Mouse (Mus musculus): ENCODE results near the gene Pcbp4. TPM values are rescaled to one million over a fixed set of nuclear protein-coding genes. Genes with fewer than 3 reads are reported as not detected.
"Not testable (repeated sequence)": the region's sequence is repeated elsewhere in the genome, so short reads cannot be mapped to it uniquely, and the experiment has no call there.

Pcbp4 gene
- polyA plus RNA-seq, 1 experiment from 2014 or later: 300 TPM

- not testable (repeated sequence) for H3K27me3 ChIP-seq (ENCODE audit: control insufficient read depth, insufficient read depth, low read length); H3K4me2 ChIP-seq (ENCODE audit: low read depth, low read length, severe bottlenecking); H3K36me3 ChIP-seq (ENCODE audit: control insufficient read depth, insufficient read depth, low read length); H3K9me3 ChIP-seq (ENCODE audit: control insufficient read depth, low read length); DNase-seq (ENCODE audit: low spot score); H3K4me1 ChIP-seq (replicated peaks; ENCODE audit: control insufficient read depth, insufficient read depth, low read length); ATAC-seq (replicated peaks; ENCODE audit: low FRiP score); H3K4me3 ChIP-seq (ENCODE audit: low read depth, low read length); H3K9ac ChIP-seq (ENCODE audit: low read length); H3K27ac ChIP-seq (ENCODE audit: low read depth, low read length)
- WGBS: 84% methylated on average over 6 of the region's 6 CpGs
Observed at GRCm38 (mm10) chr9:106487602-106488001, 34.5 kb downstream of the Pcbp4 start.

- H3K9me3 ChIP-seq (ENCODE audit: control insufficient read depth, low read length): no peaks in the 10 kb centered on the region
- ATAC-seq (replicated peaks; ENCODE audit: low FRiP score) (no peak), DNase-seq (ENCODE audit: low spot score) (no peak)
- no peaks in the 10 kb centered on the region for H3K36me3 ChIP-seq (ENCODE audit: control insufficient read depth, insufficient read depth, low read length)
- H3K27me3 ChIP-seq (ENCODE audit: control insufficient read depth, insufficient read depth, low read length): no peaks in the 10 kb centered on the region
- WGBS: 91% methylated on average over 6 of the region's 6 CpGs
- H3K4me2 ChIP-seq (ENCODE audit: low read depth, low read length, severe bottlenecking): no peak within 1 kb of the TSS
- no peak within 1 kb of the TSS for H3K9ac ChIP-seq (ENCODE audit: low read length)
- no peak within 1 kb of the TSS for H3K27ac ChIP-seq (ENCODE audit: low read depth, low read length)
- H3K4me1 ChIP-seq (replicated peaks; ENCODE audit: control insufficient read depth, insufficient read depth, low read length): no peaks in the 10 kb centered on the region
- no peak within 1 kb of the TSS for H3K4me3 ChIP-seq (ENCODE audit: low read depth, low read length)
Observed at GRCm38 (mm10) chr9:106499667-106500066, 46.6 kb downstream of the Pcbp4 start, which contains the start of gene Iqcf1. TSS of gene Iqcf1 (plus strand) at chr9:106499967.

DNA sequence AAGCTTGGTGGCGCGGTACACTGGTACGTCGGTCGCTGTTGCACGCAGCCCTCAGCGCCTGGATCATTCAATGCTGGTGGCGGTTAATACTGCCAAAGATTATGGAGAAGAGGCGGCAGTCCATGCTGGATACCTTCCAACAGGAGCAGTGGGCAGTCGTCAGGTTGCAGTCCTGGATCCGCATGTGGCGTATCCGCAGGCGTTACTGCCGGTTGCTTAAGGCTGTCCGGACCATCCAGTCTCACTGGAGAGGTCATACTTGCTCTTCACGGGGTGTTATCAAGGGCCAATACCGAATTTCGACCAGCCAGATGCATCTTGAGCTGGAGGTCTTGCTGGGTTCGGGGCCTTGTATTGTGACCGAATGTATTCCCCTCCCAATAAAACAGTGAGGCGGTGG is 48.8 kb downstream of the Pcbp4 start:
- Histone ChIP-seq H3K27ac (ENCODE audit: low read depth, low read length) (no peak overlapping the region), H3K9me3 (ENCODE audit: control insufficient read depth, low read length) (no peaks in the 10 kb centered on the region), H3K4me3 (ENCODE audit: low read depth, low read length) (no peak overlapping the region), H3K9ac (ENCODE audit: low read length) (no peak overlapping the region), H3K4me1 (replicated peaks; ENCODE audit: control insufficient read depth, insufficient read depth, low read length) (no peaks in the 10 kb centered on the region), H3K36me3 (ENCODE audit: control insufficient read depth, insufficient read depth, low read length) (no peaks in the 10 kb centered on the region), H3K27me3 (ENCODE audit: control insufficient read depth, insufficient read depth, low read length) (no peaks in the 10 kb centered on the region), H3K4me2 (ENCODE audit: low read depth, low read length, severe bottlenecking) (no peak overlapping the region)
- ATAC-seq (replicated peaks; ENCODE audit: low FRiP score): no peak
- no peak for DNase-seq (ENCODE audit: low spot score)
- WGBS: 90% methylated on average over 22 of the region's 22 CpGs

DNA sequence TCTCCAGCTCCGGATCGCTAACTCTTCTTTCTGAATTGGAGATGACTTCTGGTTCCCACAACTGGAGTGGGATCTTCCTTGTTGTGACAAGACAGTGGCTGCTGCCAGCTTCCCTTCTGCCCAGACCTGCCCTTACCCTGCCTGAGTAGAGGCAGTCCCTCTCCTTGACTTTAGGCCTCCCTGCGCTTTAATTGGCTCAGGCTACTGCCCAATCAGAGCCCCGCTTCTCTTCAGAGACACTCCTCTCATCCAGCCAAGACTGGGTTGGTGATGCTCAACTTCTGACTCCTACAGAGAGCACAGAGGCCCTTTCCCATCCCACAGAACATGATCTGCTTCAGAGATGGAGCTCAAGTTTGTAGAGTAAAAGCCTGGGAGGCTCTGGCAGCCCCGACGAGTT is 51.2 kb downstream of the Pcbp4 start:
- H3K4me1 ChIP-seq (replicated peaks; ENCODE audit: control insufficient read depth, insufficient read depth, low read length): no peaks in the 10 kb centered on the region
- H3K4me2 ChIP-seq (ENCODE audit: low read depth, low read length, severe bottlenecking): no peak overlapping the region
- H3K9me3 ChIP-seq (ENCODE audit: control insufficient read depth, low read length): no peaks in the 10 kb centered on the region
- ATAC-seq (replicated peaks; ENCODE audit: low FRiP score) (no peak), DNase-seq (ENCODE audit: low spot score) (no peak)
- H3K4me3 ChIP-seq (ENCODE audit: low read depth, low read length): no peak overlapping the region
- no peaks in the 10 kb centered on the region for H3K27me3 ChIP-seq (ENCODE audit: control insufficient read depth, insufficient read depth, low read length)
- 72% methylated on average over 6 of the region's 6 CpGs for WGBS
- no peak overlapping the region for H3K27ac ChIP-seq (ENCODE audit: low read depth, low read length)
- H3K9ac ChIP-seq (ENCODE audit: low read length): no peak overlapping the region
- no peaks in the 10 kb centered on the region for H3K36me3 ChIP-seq (ENCODE audit: control insufficient read depth, insufficient read depth, low read length)

GRCm38 (mm10) chr9:106509356-106509755 is 56.3 kb downstream of the Pcbp4 start:
- H3K9me3 ChIP-seq (ENCODE audit: control insufficient read depth, low read length): no peaks in the 10 kb centered on the region
- no peak overlapping the region for H3K27ac ChIP-seq (ENCODE audit: low read depth, low read length)
- no peaks in the 10 kb centered on the region for H3K36me3 ChIP-seq (ENCODE audit: control insufficient read depth, insufficient read depth, low read length)
- no peaks in the 10 kb centered on the region for H3K27me3 ChIP-seq (ENCODE audit: control insufficient read depth, insufficient read depth, low read length)
- H3K4me1 ChIP-seq (replicated peaks; ENCODE audit: control insufficient read depth, insufficient read depth, low read length): no peaks in the 10 kb centered on the region
- 90% methylated on average over 10 of the region's 10 CpGs for WGBS
- no peak overlapping the region for H3K4me3 ChIP-seq (ENCODE audit: low read depth, low read length)
- no peak overlapping the region for H3K9ac ChIP-seq (ENCODE audit: low read length)
- DNase-seq (ENCODE audit: low spot score) (no peak), ATAC-seq (replicated peaks; ENCODE audit: low FRiP score) (no peak)
- no peak overlapping the region for H3K4me2 ChIP-seq (ENCODE audit: low read depth, low read length, severe bottlenecking)

GRCm38 (mm10) chr9:106512729-106513450 is 59.8 kb downstream of the Pcbp4 start:
- WGBS: 69% methylated on average over 13 of the region's 13 CpGs
- no peaks in the 10 kb centered on the region for H3K9me3 ChIP-seq (ENCODE audit: control insufficient read depth, low read length)
- no peak overlapping the region for H3K4me3 ChIP-seq (ENCODE audit: low read depth, low read length)
- no peak overlapping the region for H3K9ac ChIP-seq (ENCODE audit: low read length)
- H3K4me2 ChIP-seq (ENCODE audit: low read depth, low read length, severe bottlenecking): no peak overlapping the region
- ATAC-seq (replicated peaks; ENCODE audit: low FRiP score) (no peak), DNase-seq (ENCODE audit: low spot score) (no peak)
- no peaks in the 10 kb centered on the region for H3K4me1 ChIP-seq (replicated peaks; ENCODE audit: control insufficient read depth, insufficient read depth, low read length)
- H3K27me3 ChIP-seq (ENCODE audit: control insufficient read depth, insufficient read depth, low read length): no peaks in the 10 kb centered on the region
- no peak overlapping the region for H3K27ac ChIP-seq (ENCODE audit: low read depth, low read length)
- H3K36me3 ChIP-seq (ENCODE audit: control insufficient read depth, insufficient read depth, low read length): no peaks in the 10 kb centered on the region

GRCm38 (mm10) chr9:106513566-106513965 is 60.5 kb downstream of the Pcbp4 start:
- H3K4me1 ChIP-seq (replicated peaks; ENCODE audit: control insufficient read depth, insufficient read depth, low read length): no peaks in the 10 kb centered on the region
- H3K9me3 ChIP-seq (ENCODE audit: control insufficient read depth, low read length): no peaks in the 10 kb centered on the region
- no peak for ATAC-seq (replicated peaks; ENCODE audit: low FRiP score)
- no peaks in the 10 kb centered on the region for H3K27me3 ChIP-seq (ENCODE audit: control insufficient read depth, insufficient read depth, low read length)
- no peak overlapping the region for H3K4me3 ChIP-seq (ENCODE audit: low read depth, low read length)
- no peaks in the 10 kb centered on the region for H3K36me3 ChIP-seq (ENCODE audit: control insufficient read depth, insufficient read depth, low read length)
- no peak overlapping the region for H3K27ac ChIP-seq (ENCODE audit: low read depth, low read length)
- no peak overlapping the region for H3K4me2 ChIP-seq (ENCODE audit: low read depth, low read length, severe bottlenecking)
- WGBS: 80% methylated on average over 6 of the region's 6 CpGs
- DNase-seq (ENCODE audit: low spot score): no peak
- H3K9ac ChIP-seq (ENCODE audit: low read length): no peak overlapping the region

Other genes with a start within 250 kb of the Pcbp4 start
- gene Tlr9, start 230.7 kb upstream of the Pcbp4 start, polyA plus RNA-seq (2014; fragmentation: Nextera tagmentation; extraction: Ambion mirVana): not detected in 2 replicates
- 81.9 and 89.2 TPM in 2 replicates for gene Alas1, start 204.6 kb upstream of the Pcbp4 start, polyA plus RNA-seq (2014; fragmentation: Nextera tagmentation; extraction: Ambion mirVana)
- 32.5 and 34.9 TPM in 2 replicates for gene Poc1a, start 172.2 kb upstream of the Pcbp4 start, polyA plus RNA-seq (2014; fragmentation: Nextera tagmentation; extraction: Ambion mirVana)
- 26.8 and 27.6 TPM in 2 replicates for gene Dusp7, start 84.7 kb upstream of the Pcbp4 start, polyA plus RNA-seq (2014; fragmentation: Nextera tagmentation; extraction: Ambion mirVana)
- 879 and 889 TPM in 2 replicates for gene Rpl29, start 23.8 kb upstream of the Pcbp4 start, polyA plus RNA-seq (2014; fragmentation: Nextera tagmentation; extraction: Ambion mirVana)
- 39.5 and 43.4 TPM in 2 replicates for gene Acy1, start 15.0 kb upstream of the Pcbp4 start, polyA plus RNA-seq (2014; fragmentation: Nextera tagmentation; extraction: Ambion mirVana)
- gene Abhd14b, start 5.8 kb upstream of the Pcbp4 start, polyA plus RNA-seq (2014; fragmentation: Nextera tagmentation; extraction: Ambion mirVana): 4.6 and 4.7 TPM in 2 replicates
- gene Abhd14a, start 5.6 kb upstream of the Pcbp4 start, polyA plus RNA-seq (2014; fragmentation: Nextera tagmentation; extraction: Ambion mirVana): 38.3 and 41.0 TPM in 2 replicates
- gene Gpr62, start 12.6 kb downstream of the Pcbp4 start, polyA plus RNA-seq (2014; fragmentation: Nextera tagmentation; extraction: Ambion mirVana): 0.19 and 0.71 TPM in 2 replicates
- gene Rrp9, start 22.7 kb downstream of the Pcbp4 start, polyA plus RNA-seq (2014; fragmentation: Nextera tagmentation; extraction: Ambion mirVana): 56.5 and 63.7 TPM in 2 replicates
- 1.2 TPM in 2 replicates for gene Parp3, start 23.7 kb downstream of the Pcbp4 start, polyA plus RNA-seq (2014; fragmentation: Nextera tagmentation; extraction: Ambion mirVana)
- gene Iqcf1, start 46.7 kb downstream of the Pcbp4 start, polyA plus RNA-seq (2014; fragmentation: Nextera tagmentation; extraction: Ambion mirVana): not detected in 2 replicates
- gene Iqcf5, start 61.3 kb downstream of the Pcbp4 start, polyA plus RNA-seq (2014; fragmentation: Nextera tagmentation; extraction: Ambion mirVana): not detected in 2 replicates
- gene Iqcf3, start 108.3 kb downstream of the Pcbp4 start, polyA plus RNA-seq (2014; fragmentation: Nextera tagmentation; extraction: Ambion mirVana): not detected in 2 replicates
- gene Iqcf4, start 117.7 kb downstream of the Pcbp4 start, polyA plus RNA-seq (2014; fragmentation: Nextera tagmentation; extraction: Ambion mirVana): not detected in 2 replicates
- gene Iqcf6, start 173.3 kb downstream of the Pcbp4 start, polyA plus RNA-seq (2014; fragmentation: Nextera tagmentation; extraction: Ambion mirVana): not detected in 2 replicates
- 3.3 TPM in 2 replicates for gene Grm2, start 202.8 kb downstream of the Pcbp4 start, polyA plus RNA-seq (2014; fragmentation: Nextera tagmentation; extraction: Ambion mirVana)
- 29.2 and 31.9 TPM in 2 replicates for gene Tex264, start 232.6 kb downstream of the Pcbp4 start, polyA plus RNA-seq (2014; fragmentation: Nextera tagmentation; extraction: Ambion mirVana)

All from forebrain, embryonic 11.5 days (tissue).